Mouse (Mus musculus): ENCODE measurements around the gene Slc13a3. TPM values are rescaled to one million over a fixed set of nuclear protein-coding genes. Genes with fewer than 3 reads are reported as not detected.

The Slc13a3 gene
- polyA plus RNA-seq, 1 experiment from 2014 or later = 0.28 TPM

DNA sequence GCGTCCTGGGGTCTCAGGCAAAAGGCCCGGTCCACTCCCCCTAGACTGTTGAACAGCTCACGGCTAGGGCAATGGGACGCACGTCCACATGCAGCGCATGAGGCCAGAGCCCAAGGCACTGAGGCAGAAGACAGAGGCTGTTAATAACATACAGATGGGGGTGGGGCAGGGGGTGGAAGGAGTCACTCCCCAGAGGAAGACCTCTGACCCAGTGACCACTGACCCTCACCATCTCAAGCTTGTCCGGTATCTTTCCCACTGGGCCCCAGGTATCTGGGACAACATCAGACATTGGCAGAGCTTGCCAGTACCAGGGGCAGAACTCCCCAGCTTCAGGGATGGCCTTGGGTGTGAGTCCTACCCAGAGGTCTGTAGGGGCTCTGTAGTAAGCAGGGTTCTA is 34.1 kb downstream of the Slc13a3 start:
- H3K4me3 ChIP-seq = no peak overlapping the region
- H3K9me3 ChIP-seq = no peaks in the 10 kb centered on the region
- H3K4me1 ChIP-seq = no peaks in the 10 kb centered on the region
- peak; percentile 43; the same call in 1 of the 2 replicates for ATAC-seq (ENCODE audit: insufficient number of reproducible peaks, low FRiP score, low TSS enrichment, low read depth)
- no peaks in the 10 kb centered on the region for H3K27me3 ChIP-seq
- WGBS = 71% methylated on average over 7 of the region's 7 CpGs
- H3K36me3 ChIP-seq = no peaks in the 10 kb centered on the region
- H3K4me2 ChIP-seq = no peak overlapping the region
- H3K27ac ChIP-seq = no peak overlapping the region
- no peak overlapping the region for H3K9ac ChIP-seq

DNA sequence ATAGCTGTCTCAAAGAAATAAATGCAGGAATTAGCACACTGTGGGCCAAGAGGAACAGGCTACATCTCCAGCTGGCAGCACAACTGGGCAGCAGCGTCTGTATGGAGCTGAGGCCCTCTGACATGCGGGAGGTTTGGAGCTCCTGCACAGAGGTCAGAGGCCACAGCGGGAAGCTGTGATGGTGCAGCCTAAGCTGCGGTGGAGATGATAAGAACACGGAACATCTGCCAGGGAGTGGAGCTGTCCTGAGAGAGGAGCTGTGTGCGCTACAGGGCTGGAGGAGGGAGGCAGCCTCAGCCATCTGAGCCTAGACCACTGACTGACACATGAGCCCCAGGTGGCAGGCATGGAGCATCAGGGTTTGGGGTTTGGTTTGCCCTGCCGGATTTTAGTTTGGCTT is 44.3 kb downstream of the Slc13a3 start:
- H3K27me3 ChIP-seq = no peaks in the 10 kb centered on the region
- H3K9me3 ChIP-seq = no peaks in the 10 kb centered on the region
- no peak for ATAC-seq (ENCODE audit: insufficient number of reproducible peaks, low FRiP score, low TSS enrichment, low read depth)
- H3K36me3 ChIP-seq = no peaks in the 10 kb centered on the region
- H3K27ac ChIP-seq = no peak overlapping the region
- no peaks in the 10 kb centered on the region for H3K4me1 ChIP-seq
- no peak overlapping the region for H3K9ac ChIP-seq
- no peak overlapping the region for H3K4me3 ChIP-seq
- 52% methylated on average over 7 of the region's 7 CpGs for WGBS
- no peak overlapping the region for H3K4me2 ChIP-seq

DNA sequence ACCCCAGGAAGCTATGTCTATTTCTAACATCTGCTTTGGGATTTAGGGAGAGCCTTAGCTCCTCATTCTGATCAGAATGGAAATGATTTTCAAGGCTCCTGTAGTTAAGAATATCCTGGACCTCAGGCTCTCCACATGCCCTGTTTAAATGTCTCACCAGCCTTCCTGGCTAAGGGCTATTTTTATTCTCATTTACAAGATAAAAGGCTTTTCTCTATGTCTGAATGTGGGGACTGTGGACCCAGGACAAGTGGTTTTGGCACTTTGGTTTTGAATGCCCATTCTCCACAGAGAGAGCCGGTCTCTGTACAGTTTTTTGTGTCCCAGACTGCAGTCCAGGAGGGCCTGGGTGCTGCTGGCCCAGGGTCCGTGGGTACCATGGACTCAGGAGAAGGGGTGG is 52.8 kb downstream of the Slc13a3 start:
- Histone ChIP-seq H3K9ac (no peak overlapping the region), H3K36me3 (no peaks in the 10 kb centered on the region), H3K4me1 (peaks cover 23% of the 10 kb centered on the region), H3K27ac (no peak overlapping the region), H3K27me3 (no peaks in the 10 kb centered on the region), H3K4me2 (no peak overlapping the region), H3K9me3 (no peaks in the 10 kb centered on the region), H3K4me3 (no peak overlapping the region)
- 67% methylated on average over 2 of the region's 2 CpGs for WGBS
- no peak for ATAC-seq (ENCODE audit: insufficient number of reproducible peaks, low FRiP score, low TSS enrichment, low read depth)

DNA sequence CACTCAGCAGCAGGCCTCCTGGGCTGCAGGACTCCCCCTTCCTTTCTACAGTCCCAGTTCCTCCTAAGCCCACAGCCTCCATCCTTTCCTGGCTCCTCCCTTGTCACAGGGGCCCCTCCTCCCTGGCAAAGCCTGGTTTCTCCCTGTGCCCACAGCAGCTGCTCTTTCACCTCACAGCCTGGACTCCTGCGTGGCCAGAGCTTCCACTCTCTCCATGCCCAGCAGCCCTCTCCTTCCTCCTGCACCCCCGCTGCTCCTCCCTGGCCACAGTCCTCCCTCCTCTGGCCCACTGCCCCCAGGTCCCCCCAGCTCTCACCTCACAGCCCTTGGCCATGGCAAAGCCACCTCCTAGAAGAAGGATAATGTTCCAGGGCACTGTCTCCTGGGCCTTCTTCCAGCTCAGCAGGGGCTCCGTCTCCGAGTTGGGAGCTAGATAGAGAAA is 53.3 kb downstream of the Slc13a3 start:
- Histone ChIP-seq H3K27me3 (no peaks in the 10 kb centered on the region), H3K9ac (no peak overlapping the region), H3K4me1 (peaks cover 23% of the 10 kb centered on the region), H3K27ac (no peak overlapping the region), H3K4me3 (no peak overlapping the region), H3K36me3 (no peaks in the 10 kb centered on the region), H3K9me3 (no peaks in the 10 kb centered on the region), H3K4me2 (no peak overlapping the region)
- no peak for ATAC-seq (ENCODE audit: insufficient number of reproducible peaks, low FRiP score, low TSS enrichment, low read depth)
- 62% methylated on average over 4 of the region's 4 CpGs for WGBS

DNA sequence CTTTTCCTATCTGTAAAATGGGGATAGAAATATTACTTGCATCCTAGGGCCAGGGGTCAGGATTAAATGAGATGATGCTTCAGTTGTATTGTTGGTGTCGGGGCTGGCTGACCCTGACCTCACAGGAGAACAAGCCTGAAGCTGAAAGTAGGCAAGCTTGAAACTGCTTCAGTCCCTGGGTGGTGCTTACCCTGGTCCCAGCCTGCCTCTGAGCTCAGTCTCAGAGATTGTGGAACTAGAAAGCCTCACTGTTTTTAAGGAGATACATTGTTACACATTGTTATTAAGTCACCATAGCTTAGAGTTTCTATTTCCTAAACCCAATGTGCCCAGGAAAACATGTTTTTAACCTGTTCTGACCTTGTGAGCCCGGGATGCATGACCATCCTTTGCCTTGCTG is 54.5 kb downstream of the Slc13a3 start:
- H3K27me3 ChIP-seq = no peaks in the 10 kb centered on the region
- H3K4me2 ChIP-seq = no peak overlapping the region
- no peaks in the 10 kb centered on the region for H3K9me3 ChIP-seq
- H3K4me1 ChIP-seq = peaks cover 23% of the 10 kb centered on the region
- no peak overlapping the region for H3K27ac ChIP-seq
- H3K9ac ChIP-seq = no peak overlapping the region
- no peak overlapping the region for H3K4me3 ChIP-seq
- 88% methylated on average over 2 of the region's 2 CpGs for WGBS
- ATAC-seq (ENCODE audit: insufficient number of reproducible peaks, low FRiP score, low TSS enrichment, low read depth) = no peak
- no peaks in the 10 kb centered on the region for H3K36me3 ChIP-seq

DNA sequence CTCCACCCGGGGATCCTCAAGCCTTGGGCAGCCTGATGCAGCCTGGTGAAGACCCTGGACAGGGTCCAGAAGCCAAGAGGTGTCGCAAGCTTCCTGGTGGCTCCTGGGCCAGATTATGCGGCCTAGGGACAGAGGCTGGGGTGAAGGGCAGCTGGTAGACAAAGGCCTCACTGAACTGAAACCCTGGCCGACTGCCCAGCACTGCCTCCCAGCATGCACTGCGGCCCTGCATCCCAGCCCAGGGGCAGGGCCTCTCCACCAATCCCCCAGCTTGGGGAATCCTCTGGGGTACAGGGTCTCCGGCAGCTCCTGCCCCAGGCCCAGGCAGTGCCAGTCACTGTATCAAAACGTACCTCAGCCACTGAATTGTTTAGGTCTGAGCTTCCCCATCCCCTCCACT is 55.7 kb downstream of the Slc13a3 start:
- H3K27ac ChIP-seq = no peak overlapping the region
- no peaks in the 10 kb centered on the region for H3K27me3 ChIP-seq
- no peaks in the 10 kb centered on the region for H3K9me3 ChIP-seq
- H3K4me2 ChIP-seq = no peak overlapping the region
- no peaks in the 10 kb centered on the region for H3K36me3 ChIP-seq
- peaks cover 23% of the 10 kb centered on the region for H3K4me1 ChIP-seq
- no peak overlapping the region for H3K9ac ChIP-seq
- no peak for ATAC-seq (ENCODE audit: insufficient number of reproducible peaks, low FRiP score, low TSS enrichment, low read depth)
- no peak overlapping the region for H3K4me3 ChIP-seq
- 55% methylated on average over 7 of the region's 7 CpGs for WGBS

DNA sequence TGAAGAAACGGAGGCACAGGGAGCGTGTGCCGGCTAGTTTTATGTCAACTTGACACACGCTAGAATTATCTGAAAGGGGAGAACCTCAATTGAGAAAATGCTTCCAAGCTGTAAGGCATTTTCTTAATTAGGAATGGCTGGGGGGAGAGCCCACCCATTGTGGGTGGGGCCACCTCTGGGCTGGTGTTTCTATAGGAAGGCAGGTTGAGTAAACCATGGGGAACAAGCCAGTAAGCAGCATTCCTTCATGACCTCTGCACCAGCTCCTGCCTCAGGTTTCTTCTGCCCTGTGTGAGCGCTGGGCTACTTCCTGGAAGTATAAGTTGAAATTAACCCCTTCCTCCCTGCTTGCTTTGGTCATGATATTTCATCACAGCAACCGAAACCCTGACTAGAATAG is 57.2 kb downstream of the Slc13a3 start:
- 20% methylated on average over 6 of the region's 6 CpGs for WGBS
- H3K9me3 ChIP-seq = no peaks in the 10 kb centered on the region

DNA sequence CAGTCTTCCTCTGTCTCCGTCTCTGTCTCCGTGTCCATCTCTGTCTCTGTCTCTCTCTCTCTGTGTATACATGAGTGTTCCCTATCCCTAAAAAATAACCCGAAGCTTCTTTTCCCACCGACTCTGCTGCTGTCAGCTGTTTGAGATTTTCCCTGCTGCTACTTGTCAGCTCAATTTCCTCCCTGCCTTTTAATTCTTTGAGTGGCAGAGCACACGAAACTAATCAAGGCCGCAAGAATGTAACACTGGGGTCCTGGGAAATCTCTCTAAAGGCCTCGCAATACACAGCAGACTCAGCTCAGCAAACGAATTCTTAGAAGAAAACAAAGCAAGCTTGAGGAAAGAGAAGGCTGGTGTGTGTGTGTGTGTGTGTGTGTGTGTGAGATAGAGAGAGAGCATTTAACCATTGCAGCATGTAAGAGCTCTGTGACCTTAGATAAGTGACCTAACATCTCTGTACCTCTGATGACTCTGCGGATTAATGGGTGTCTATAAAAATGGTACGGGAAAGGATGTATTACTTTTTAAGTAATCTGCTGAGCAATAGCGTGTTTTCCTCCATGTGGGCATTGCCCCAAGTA is 57.8 kb downstream of the Slc13a3 start:
- Histone ChIP-seq H3K4me1 (peaks cover 23% of the 10 kb centered on the region), H3K4me2 (no peak overlapping the region), H3K4me3 (no peak overlapping the region), H3K9ac (no peak overlapping the region), H3K9me3 (no peaks in the 10 kb centered on the region), H3K36me3 (no peaks in the 10 kb centered on the region), H3K27ac (no peak overlapping the region), H3K27me3 (no peaks in the 10 kb centered on the region)
- 24% methylated on average over 11 of the region's 11 CpGs for WGBS
- ATAC-seq (ENCODE audit: insufficient number of reproducible peaks, low FRiP score, low TSS enrichment, low read depth) = no peak

More for the DNA sequence above, 57.2 kb downstream of the Slc13a3 start:
- no peak overlapping the region for H3K27ac ChIP-seq
- H3K4me1 ChIP-seq = peaks cover 23% of the 10 kb centered on the region
- H3K4me2 ChIP-seq = no peak overlapping the region
- no peak overlapping the region for H3K9ac ChIP-seq
- no peak for ATAC-seq (ENCODE audit: insufficient number of reproducible peaks, low FRiP score, low TSS enrichment, low read depth)
- H3K27me3 ChIP-seq = no peaks in the 10 kb centered on the region
- H3K36me3 ChIP-seq = no peaks in the 10 kb centered on the region
- no peak overlapping the region for H3K4me3 ChIP-seq

DNA sequence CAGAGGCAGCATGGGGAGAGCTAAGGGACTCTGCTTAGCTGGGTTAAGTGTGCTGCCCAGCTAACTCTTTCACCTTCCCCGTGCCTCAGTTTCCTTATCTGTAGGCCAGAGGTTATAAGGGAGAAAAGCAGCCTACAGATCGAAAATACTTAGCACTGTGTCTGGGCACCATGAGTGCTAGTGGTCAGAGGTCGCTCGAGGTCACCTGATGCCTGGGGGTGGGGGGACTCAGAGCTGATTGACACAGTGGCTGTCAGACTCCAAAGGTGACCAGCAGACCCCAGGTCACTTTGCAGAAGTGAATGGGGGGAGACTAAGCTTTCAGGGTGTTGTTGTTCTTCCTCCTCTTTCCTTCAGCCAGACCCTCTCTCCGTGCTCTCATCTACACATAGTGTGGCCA is 58.7 kb downstream of the Slc13a3 start:
- Histone ChIP-seq H3K9ac (no peak overlapping the region), H3K9me3 (no peaks in the 10 kb centered on the region), H3K4me3 (no peak overlapping the region), H3K27me3 (no peaks in the 10 kb centered on the region), H3K4me1 (peaks cover 19% of the 10 kb centered on the region), H3K36me3 (no peaks in the 10 kb centered on the region), H3K27ac (no peak overlapping the region), H3K4me2 (no peak overlapping the region)
- no peak for ATAC-seq (ENCODE audit: insufficient number of reproducible peaks, low FRiP score, low TSS enrichment, low read depth)
- WGBS = 81% methylated on average over 5 of the region's 5 CpGs

DNA sequence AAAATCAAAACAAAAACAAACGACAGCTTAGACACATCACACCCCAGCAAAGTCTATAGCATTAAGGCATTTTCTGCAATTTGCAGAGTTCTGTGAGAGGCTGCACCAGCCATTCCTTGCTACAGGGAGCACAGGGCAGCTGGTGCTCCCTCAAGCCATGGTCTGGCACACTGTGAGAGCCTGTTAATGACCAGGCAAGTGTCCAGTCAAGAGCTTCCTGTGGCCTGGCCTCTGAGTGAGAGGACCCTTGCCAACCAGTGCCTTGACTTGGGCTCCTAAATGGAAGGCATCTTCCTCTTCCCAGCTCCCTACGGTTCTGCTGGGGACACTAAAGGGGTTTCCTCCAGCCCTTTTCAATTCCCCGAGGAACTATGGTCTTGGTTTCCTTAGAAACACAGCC is 59.1 kb downstream of the Slc13a3 start:
- H3K27me3 ChIP-seq = no peaks in the 10 kb centered on the region
- H3K4me3 ChIP-seq = no peak overlapping the region
- H3K9ac ChIP-seq = no peak overlapping the region
- no peaks in the 10 kb centered on the region for H3K9me3 ChIP-seq
- H3K27ac ChIP-seq = no peak overlapping the region
- no peak overlapping the region for H3K4me2 ChIP-seq
- no peak for ATAC-seq (ENCODE audit: insufficient number of reproducible peaks, low FRiP score, low TSS enrichment, low read depth)
- 57% methylated on average over 3 of the region's 3 CpGs for WGBS
- no peaks in the 10 kb centered on the region for H3K36me3 ChIP-seq
- peaks cover 19% of the 10 kb centered on the region for H3K4me1 ChIP-seq

DNA sequence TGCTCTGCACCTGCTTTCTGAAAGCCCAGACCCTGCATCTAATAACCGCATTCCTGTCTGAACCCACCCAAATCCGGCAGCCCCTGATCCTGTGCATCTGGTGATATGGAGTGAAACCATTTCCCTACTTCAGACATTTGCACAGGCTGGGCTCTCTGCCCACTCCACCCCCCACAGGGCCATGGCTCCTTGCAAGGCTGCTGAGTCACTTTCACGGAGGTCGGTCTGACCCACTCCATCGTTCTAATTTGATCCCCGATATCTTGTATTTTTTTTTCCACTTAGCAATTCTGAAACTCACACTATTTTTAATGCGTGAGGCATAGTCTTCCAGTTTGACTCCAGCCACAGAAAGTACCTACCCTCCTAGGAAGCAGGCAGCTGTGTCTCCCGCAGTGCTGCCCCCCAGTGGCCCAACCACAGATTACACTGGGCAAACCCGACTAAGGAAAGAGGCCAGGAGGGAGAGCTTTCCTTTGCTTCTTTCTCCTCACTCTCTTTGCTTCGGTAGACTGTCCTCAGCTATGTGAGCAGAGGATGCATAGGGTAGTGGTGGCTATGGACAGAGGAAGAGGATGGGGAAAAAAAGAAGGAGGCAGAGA is 65.2 kb downstream of the Slc13a3 start:
- Histone ChIP-seq H3K4me1 (peaks cover 8% of the 10 kb centered on the region; the same call in 1 of the 2 replicates), H3K9me3 (no peaks in the 10 kb centered on the region), H3K9ac (no peak overlapping the region), H3K4me3 (no peak overlapping the region), H3K27me3 (no peaks in the 10 kb centered on the region), H3K27ac (no peak overlapping the region), H3K36me3 (no peaks in the 10 kb centered on the region), H3K4me2 (no peak overlapping the region)
- ATAC-seq (ENCODE audit: insufficient number of reproducible peaks, low FRiP score, low TSS enrichment, low read depth) = no peak
- WGBS = 29% methylated on average over 10 of the region's 10 CpGs

DNA sequence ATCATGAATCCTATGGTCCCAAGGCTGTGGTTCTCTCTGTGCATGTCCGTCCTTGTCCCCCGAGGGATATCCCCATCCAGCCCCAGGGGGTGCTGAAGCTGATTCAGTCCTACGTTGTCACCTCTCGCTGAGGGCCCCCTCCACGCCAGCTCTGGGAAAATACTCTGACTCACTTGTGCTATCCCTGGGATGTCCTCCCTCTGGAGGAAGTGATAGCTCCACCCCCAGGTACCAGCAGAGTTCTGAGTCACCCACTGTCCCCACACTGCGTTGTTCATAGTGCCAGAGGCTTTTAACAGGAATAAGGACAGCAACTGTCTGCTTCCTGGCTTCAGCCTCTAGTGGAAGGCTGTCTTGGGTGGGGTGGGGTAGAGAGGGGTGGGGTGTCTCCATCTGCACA is 67.7 kb downstream of the Slc13a3 start:
- no peaks in the 10 kb centered on the region for H3K36me3 ChIP-seq
- H3K4me2 ChIP-seq = no peak overlapping the region
- no peaks in the 10 kb centered on the region for H3K9me3 ChIP-seq
- peaks cover 15% of the 10 kb centered on the region; the same call in 1 of the 2 replicates for H3K4me1 ChIP-seq
- no peak overlapping the region for H3K27ac ChIP-seq
- H3K9ac ChIP-seq = no peak overlapping the region
- no peak overlapping the region for H3K4me3 ChIP-seq
- 51% methylated on average over 6 of the region's 6 CpGs for WGBS
- no peak for ATAC-seq (ENCODE audit: insufficient number of reproducible peaks, low FRiP score, low TSS enrichment, low read depth)
- no peaks in the 10 kb centered on the region for H3K27me3 ChIP-seq

DNA sequence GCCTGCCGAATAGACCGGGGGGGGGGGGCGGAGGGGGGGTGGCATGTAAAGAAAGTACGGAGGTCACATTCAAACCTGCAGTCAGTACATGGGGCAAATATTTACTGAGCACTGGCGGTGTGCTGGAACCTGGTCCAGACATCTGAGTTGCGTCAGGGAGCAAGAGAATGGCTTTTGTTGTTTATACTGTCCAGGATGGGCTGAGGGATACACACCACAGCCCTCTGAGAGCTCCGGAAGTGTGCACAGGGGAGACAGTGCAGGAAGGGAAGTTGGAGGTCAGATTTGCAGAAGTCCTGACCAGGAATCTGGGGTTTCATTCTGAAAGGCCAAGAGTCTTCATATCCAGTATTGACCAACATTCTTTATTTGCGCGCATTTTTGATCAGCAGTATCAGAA is 68.1 kb downstream of the Slc13a3 start:
- H3K27me3 ChIP-seq = no peaks in the 10 kb centered on the region
- peaks cover 15% of the 10 kb centered on the region; the same call in 1 of the 2 replicates for H3K4me1 ChIP-seq
- H3K36me3 ChIP-seq = no peaks in the 10 kb centered on the region
- no peak overlapping the region for H3K9ac ChIP-seq
- H3K4me3 ChIP-seq = no peak overlapping the region
- no peaks in the 10 kb centered on the region for H3K9me3 ChIP-seq
- no peak overlapping the region for H3K4me2 ChIP-seq
- no peak overlapping the region for H3K27ac ChIP-seq
- 59% methylated on average over 9 of the region's 9 CpGs for WGBS
- no peak for ATAC-seq (ENCODE audit: insufficient number of reproducible peaks, low FRiP score, low TSS enrichment, low read depth)
